Mouse (Mus musculus) kidney, adult 11 months (tissue): Measurements from ENCODE around the gene Nrl.
A peak's percentile ranks its signal among the peaks of the same experiment; 100 is the strongest.

Experiments
- DNase-seq: peaks from one replicate; pipeline ENCODE4 v3.0.0; 2022

Nrl gene

DNA sequence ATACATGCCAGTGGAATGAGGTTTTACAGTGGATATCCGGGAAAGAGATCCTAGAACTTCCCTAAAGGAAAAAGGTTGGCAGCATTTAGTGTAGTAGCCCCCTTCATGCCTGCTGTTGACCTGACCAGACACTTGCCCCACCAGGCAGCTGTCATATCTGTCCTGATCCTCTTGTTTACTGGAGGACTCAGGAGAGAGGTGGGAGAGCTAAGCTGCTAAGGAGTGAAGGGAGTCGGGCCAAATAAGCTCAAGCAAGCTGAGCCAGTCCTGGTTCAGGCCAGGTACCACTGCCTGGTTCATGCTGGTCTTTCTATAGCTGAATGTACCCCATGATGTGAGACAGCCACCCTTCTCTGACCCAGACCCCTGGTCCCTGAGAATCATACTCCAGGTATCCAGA is 1.9 kb upstream of the Nrl start:
- DNase-seq, result no peak

DNA sequence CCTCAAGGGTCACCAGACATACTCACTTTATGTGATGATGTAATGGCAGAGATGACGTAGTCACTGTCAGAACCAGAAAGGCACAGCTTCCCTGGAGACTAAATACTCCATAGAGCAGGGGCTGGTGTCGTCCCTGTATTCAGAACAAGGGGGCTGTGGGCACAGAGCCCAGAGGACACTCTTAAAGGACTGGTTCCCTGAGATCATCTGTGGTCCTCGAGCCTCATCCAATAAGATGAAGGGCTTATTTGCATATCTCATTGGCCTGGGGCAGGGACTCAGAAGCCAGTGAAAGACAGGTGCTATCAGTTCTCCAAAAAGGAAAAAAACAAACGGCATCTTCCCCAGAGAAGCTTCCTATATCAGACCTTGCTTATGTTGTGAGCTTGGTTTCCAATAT is 719 bp downstream of the Nrl start:
- DNase-seq, result no peak

- no peak for DNase-seq
Observed at GRCm38 (mm10) chr14:55520451-55521361, 4.1 kb downstream of the Nrl start.

- DNase-seq, result no peak
Observed at GRCm38 (mm10) chr14:55519604-55520003, 5.2 kb downstream of the Nrl start.

DNA sequence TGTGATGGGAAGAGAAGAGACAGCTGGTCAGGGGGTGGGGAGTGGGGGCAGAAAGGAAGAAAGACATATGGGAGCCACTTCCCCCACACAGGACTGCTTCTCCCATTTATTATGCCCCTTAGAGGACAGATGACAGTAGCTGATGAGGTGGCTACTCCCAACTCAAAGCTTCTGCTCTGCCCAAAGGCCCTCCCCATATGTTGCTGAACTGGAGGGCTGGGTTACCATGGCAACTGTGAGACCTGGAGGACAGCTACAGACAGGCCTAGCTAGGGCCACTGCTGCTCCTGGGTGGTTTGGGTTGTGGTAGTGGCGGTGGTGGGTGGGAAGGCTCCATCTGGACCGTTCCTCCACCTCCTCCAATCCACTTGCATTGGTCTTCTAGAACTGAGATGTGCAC is 5.9 kb downstream of the Nrl start:
- DNase-seq, result no peak

DNA sequence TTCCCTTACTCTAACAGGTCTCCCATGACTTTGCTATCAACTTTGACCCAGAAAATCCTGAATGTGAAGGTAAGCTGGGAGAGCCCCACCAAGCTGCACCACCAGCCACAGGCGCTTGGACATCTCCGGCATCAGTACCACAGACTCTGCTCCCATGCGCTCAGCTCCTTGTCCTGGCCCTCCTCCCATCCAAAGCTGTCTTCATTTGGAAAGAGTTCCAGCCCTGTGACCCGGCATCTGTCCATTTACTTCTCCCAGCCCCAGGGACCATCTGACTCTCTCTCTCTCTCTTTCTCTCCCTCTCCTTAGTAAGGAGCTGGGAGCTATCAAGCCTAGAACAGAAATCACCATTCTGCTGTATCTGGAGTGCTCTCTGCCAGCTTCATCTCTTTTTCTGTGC is 8.9 kb downstream of the Nrl start:
- no peak for DNase-seq

DNA sequence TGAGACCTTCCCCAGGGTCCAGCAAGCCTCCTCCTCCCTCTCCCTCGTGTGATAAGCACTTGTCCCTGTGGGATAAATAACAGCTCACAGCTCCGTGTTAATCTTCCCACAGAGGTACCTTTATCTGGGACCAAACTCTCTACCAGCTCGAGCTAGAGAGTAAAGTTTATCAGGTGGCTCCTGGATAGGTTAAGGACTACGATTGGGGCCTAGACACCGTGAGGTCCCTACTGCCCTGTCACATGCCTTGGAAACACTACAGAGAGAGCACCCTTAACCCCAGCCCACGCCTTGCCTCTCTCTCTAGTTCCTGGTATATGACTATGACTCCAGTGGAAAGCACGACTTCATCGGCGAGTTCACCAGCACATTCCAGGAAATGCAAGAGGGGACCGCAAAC is 10.9 kb downstream of the Nrl start:
- no peak for DNase-seq

DNA sequence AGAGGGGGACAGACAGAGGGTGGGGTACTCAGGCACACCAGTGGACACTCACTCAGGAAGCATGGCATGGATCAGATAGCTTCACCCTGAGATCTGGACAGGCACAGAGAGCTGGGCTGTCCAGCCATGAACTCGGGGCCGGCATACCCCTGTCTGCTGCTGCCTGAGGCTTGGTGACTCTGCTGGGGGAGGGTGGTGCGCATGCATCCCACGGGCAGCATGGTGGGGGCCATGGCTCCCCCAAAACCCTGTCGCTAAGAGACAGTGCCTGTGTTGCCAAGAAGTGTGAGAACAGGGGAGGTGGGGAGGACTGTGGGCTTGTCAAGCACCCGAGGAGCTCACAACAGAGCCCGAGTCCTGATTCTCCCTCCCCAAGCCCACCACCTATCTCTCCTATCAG is 13.7 kb downstream of the Nrl start:
- no peak for DNase-seq

GRCm38 (mm10) chr14:55510125-55510731 is 14.6 kb downstream of the Nrl start, which contains the start of gene Cpne6:
Gene Cpne6 (plus strand): TSS chr14:55510445.
- DNase-seq, result no peak

GRCm38 (mm10) chr14:55509540-55509939 is 15.2 kb downstream of the Nrl start:
- DNase-seq, result no peak

- no peak for DNase-seq
Observed at GRCm38 (mm10) chr14:55507801-55508200, 17.0 kb downstream of the Nrl start.

DNA sequence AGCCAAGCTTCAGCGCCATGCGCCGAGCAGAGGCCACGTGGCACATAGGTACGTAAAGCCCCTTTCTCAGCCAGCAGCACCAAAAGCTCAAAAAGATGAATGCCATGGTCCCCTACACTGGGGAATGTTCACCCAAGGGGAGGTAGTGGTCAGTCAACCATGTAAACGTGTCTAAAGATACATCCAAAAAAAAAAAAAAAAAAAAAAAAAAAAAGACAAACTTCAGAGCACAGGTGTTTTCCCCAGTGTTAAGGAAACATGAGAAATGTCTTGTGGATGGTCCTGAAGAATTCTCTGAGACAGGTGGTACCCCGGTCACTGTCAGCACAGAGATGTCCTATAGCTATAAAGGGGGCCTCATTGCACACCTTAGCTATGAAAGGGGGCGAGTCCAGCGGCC is 19.2 kb downstream of the Nrl start:
- DNase-seq, result no peak

GRCm38 (mm10) chr14:55497449-55497821 is 27.3 kb downstream of the Nrl start:
- DNase-seq, result peak; percentile 66

DNA sequence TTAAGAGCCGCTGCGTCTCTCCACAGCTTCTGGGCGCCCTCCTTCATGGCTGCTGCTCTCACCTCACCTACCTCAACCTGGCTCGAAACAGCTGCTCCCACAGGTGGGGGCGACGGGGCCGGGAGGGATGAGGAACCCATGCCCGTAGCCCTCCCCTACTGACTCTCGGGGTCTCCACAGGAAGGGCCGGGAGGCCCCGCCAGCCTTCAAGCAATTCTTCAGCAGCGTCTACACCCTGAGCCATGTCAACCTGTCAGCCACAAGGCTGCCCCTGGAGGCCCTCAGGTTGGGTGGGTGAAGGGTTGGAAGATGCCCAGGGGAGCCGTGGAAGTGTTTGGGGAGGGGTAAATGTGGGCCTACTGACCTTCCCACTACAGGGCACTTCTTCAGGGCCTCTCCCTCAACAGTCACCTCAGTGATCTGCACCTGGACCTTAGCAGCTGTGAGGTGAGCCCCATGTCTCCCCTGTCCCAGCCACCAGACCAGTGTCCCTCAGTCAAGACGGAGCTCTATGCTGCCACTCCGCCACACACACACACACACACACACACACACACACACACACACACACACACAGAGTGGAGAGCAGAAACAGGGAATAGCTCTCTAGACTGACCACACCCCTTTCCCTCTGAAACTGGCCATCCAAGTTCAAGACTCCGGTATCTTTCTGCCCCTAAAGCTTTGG is 27.9 kb downstream of the Nrl start:
- DNase-seq, result no peak

GRCm38 (mm10) chr14:55495509-55496240 is 29.1 kb downstream of the Nrl start:
- DNase-seq, result no peak

DNA sequence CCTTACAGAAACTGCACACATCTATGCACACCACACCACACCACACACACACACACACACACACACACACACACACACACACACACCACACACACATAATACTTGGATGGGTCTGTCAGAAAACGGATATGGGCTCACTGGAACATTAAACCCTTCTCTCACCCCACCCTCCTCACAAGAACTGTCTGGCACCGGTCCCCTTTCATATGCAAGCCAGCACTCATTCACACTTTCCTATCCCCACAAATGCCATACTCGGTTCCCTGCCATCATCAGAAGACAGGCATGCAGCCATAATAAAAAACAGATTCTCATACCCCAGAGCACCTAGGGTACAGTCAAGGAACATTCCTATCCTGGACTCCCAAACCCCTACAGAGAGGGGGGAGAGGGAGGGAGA is 32.7 kb downstream of the Nrl start:
- no peak for DNase-seq

GRCm38 (mm10) chr14:55491291-55491833 is 33.4 kb downstream of the Nrl start:
- DNase-seq, result peak; percentile 45

- peak; percentile 58 for DNase-seq
Observed at GRCm38 (mm10) chr14:55490361-55491201, 34.2 kb downstream of the Nrl start, which contains the start of gene Carmil3. Gene Carmil3 (plus strand): TSS chr14:55490651.

DNA sequence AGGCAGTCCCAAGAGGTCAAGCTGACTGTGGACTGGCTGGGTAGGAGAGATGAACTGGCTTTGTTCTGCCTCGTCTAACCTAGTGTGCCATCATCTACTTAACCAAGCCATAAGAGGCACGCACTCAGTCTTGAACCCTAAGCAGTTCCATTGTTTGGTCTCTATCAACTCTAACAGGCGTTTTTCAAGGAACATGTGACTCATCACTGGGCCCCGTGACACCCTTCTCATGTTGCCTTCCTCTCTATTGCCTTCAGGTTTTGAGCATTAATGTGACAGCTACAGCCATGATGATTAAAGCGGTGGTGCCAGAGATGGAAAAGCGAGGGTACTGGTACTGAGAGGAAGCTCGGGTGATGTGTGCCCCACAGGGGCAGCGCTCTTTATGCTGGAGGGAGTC is 37.9 kb downstream of the Nrl start:
- no peak for DNase-seq

- no peak for DNase-seq
Observed at GRCm38 (mm10) chr14:55484430-55485085, 40.2 kb downstream of the Nrl start.

DNA sequence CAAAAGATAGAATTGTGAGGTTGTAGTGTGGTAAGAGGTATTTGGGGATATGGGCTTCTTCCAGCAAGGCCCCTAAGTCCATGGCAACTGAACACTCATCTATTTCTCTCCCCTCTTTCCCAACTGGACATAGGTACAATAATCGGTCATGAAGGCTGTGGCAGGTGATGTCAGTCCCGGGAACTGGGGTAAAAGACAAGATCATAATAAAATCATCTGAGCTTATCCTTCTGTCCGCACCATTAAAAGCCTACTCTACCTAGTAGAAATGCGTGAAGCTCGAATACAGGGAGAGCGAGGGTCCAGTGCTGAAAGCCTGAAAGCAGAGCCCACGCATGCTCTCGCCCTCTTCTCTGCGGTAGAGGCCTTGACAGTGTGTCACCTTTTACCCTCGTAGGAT is 45.2 kb downstream of the Nrl start:
- DNase-seq, result no peak
